Mouse (Mus musculus) layer of hippocampus, postnatal 14 days (tissue): ENCODE data around the gene Synm. TPM values are rescaled to one million over a fixed set of nuclear protein-coding genes. Genes with fewer than 3 reads are reported as not detected.
A peak's percentile ranks its signal among the peaks of the same experiment; 100 is the strongest.

Experiments used
- DNase-seq, 2 experiments: peaks; one replicate each; pipeline ENCODE4 v3.0.0; 2021 to 2022; ENCODE audit warnings: low spot score in 2 of 2, mixed read lengths in 1 of 2
- total RNA-seq, 2 experiments: library from RNA; stranded (reverse); gene quantifications; 2 replicates each; pipeline ENCODE4 v1.2.3; 2021

Synm gene
- total RNA-seq, 2 experiments from 2014 or later: 23.1 to 24.4 TPM

GRCm38 (mm10) chr7:67754606-67755005 lies 4.9 kb downstream of the Synm start:
- no peak for DNase-seq

- peak in 1 of 2 experiments; percentile 14 for DNase-seq
Measured at GRCm38 (mm10) chr7:67749441-67750239, 9.9 kb downstream of the Synm start.

GRCm38 (mm10) chr7:67747731-67748305 lies 11.7 kb downstream of the Synm start:
- DNase-seq: no peak

GRCm38 (mm10) chr7:67741706-67742105 lies 17.8 kb downstream of the Synm start:
- DNase-seq: peak in 1 of 2 experiments; percentile 20

- DNase-seq: no peak
Measured at GRCm38 (mm10) chr7:67740796-67741195, 18.7 kb downstream of the Synm start.

GRCm38 (mm10) chr7:67740382-67740781 lies 19.2 kb downstream of the Synm start:
- no peak for DNase-seq

GRCm38 (mm10) chr7:67732276-67732675 lies 27.3 kb downstream of the Synm start:
- DNase-seq: no peak

GRCm38 (mm10) chr7:67730431-67731110 lies 29.0 kb downstream of the Synm start:
- DNase-seq: no peak

GRCm38 (mm10) chr7:67728809-67729208 lies 30.7 kb downstream of the Synm start:
- DNase-seq: no peak

GRCm38 (mm10) chr7:67728203-67728602 lies 31.3 kb downstream of the Synm start:
- DNase-seq: no peak

- DNase-seq: no peak
Measured at GRCm38 (mm10) chr7:67725016-67725415, 34.5 kb downstream of the Synm start.

GRCm38 (mm10) chr7:67724536-67724935 lies 35.0 kb downstream of the Synm start:
- DNase-seq: no peak

GRCm38 (mm10) chr7:67722163-67722562 lies 37.4 kb downstream of the Synm start:
- no peak for DNase-seq

- no peak for DNase-seq
Measured at GRCm38 (mm10) chr7:67718804-67719203, 40.7 kb downstream of the Synm start.

- no peak for DNase-seq
Measured at GRCm38 (mm10) chr7:67717520-67717919, 42.0 kb downstream of the Synm start.

- DNase-seq: no peak
Measured at GRCm38 (mm10) chr7:67716925-67717324, 42.6 kb downstream of the Synm start.

- DNase-seq: no peak
Measured at GRCm38 (mm10) chr7:67716213-67716878, 43.2 kb downstream of the Synm start.

GRCm38 (mm10) chr7:67715176-67715575 lies 44.4 kb downstream of the Synm start:
- DNase-seq: no peak

- DNase-seq: peak; percentile 44 to 47
Measured at GRCm38 (mm10) chr7:67713820-67714510, 45.6 kb downstream of the Synm start.

GRCm38 (mm10) chr7:67710216-67710615 lies 49.3 kb downstream of the Synm start:
- DNase-seq: no peak

- DNase-seq: no peak
Measured at GRCm38 (mm10) chr7:67708160-67708559, 51.4 kb downstream of the Synm start.
